Mouse (Mus musculus) CH12.LX (cell line): Measurements from ENCODE around the gene Fars2.

Experiments used
- POLR2A ChIP-seq: IDR thresholded peaks from 2 replicates; pipeline ENCODE4 v1.6.1; 2011; ENCODE audit warnings: low read depth, mild to moderate bottlenecking, improper control_type of control experiment, low read length
- ZMIZ1 ChIP-seq: IDR thresholded peaks from 2 replicates; pipeline ENCODE4 v1.6.1; 2012; ENCODE audit warnings: low read depth, mild to moderate bottlenecking, inconsistent platforms, low read length, improper control_type of control experiment

DNA sequence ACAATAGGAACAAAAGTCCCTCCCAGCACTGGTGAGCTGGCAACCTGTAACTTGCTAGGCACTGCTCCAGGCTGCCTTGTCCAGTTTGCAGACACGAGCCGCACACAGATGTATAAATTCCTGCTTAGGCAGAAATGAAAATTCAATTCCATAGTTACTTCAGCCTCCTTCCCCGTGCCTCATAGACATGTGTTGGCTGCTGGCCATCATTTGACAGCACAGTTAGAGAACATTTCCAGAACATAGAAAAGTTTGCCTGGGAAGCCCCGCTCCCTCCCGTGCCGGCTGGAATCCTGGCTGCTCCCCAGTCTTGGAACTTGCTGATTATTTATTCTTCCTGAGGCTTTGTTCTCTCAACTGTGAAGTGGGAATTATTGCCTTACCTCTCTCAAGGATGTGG lies 178.6 kb downstream of the Fars2 start:
- TF ChIP-seq ZMIZ1, result no peak
- TF ChIP-seq POLR2A, result no peak
